Mouse (Mus musculus): ENCODE data around the gene Izumo4. TPM values are rescaled to one million over a fixed set of nuclear protein-coding genes. Genes with fewer than 3 reads are reported as not detected.

Izumo4 gene
- polyA plus RNA-seq, 1 experiment, result 36.3 TPM

GRCm38 (mm10) chr10:80696502-80697392 lies 5.2 kb upstream of the Izumo4 start:
- WGBS, result 60% methylated on average over 12 of the region's 12 CpGs
- Histone ChIP-seq H3K4me1 (ENCODE audit: control insufficient read depth, insufficient read depth, insufficient read length, low read length) (peaks cover 28% of the 10 kb centered on the region), H3K27me3 (ENCODE audit: control insufficient read depth, insufficient read depth, low read length) (no peaks in the 10 kb centered on the region), H3K27ac (ENCODE audit: insufficient read depth, low read depth, low read length) (peak overlapping the region; percentile 88), H3K36me3 (ENCODE audit: control insufficient read depth, insufficient read depth, low read length) (peaks cover 3% of the 10 kb centered on the region; the same call in 1 of the 2 replicates), H3K4me3 (ENCODE audit: low read depth, low read length) (0 out of 2 replicates have a peak overlapping the region, but pooled peaks have one; percentile 12)
- TF ChIP-seq CTCF (IDR thresholded peaks at IDR 0.05; ENCODE audit: extremely low read depth, insufficient read length, insufficient replicate concordance, low read depth, low read length) (no peak), POLR2A (IDR thresholded peaks at IDR 0.05; ENCODE audit: low read depth, low read length) (no peak)

DNA sequence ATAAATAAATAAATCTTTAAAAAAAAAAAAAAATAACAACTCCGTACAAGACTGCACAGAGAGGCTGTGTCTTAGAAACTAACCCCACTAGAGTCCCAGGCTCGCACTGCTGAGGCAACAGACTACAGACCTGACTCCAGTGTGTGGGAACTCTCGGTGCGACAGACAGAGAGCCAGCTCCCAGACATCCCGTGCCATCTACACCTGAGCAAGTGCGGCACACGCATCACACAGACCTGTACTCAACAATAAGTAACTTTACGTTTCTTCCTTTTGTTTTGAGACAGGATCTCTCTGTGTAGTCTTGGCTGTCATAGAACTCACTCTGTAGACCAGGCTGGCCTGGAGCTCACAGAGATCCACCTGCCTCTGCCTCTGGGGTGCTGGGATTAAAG lies 4.6 kb upstream of the Izumo4 start:
- Histone ChIP-seq H3K4me3 (ENCODE audit: low read depth, low read length) (no peak overlapping the region), H3K27me3 (ENCODE audit: control insufficient read depth, insufficient read depth, low read length) (no peaks in the 10 kb centered on the region), H3K36me3 (ENCODE audit: control insufficient read depth, insufficient read depth, low read length) (peaks cover 3% of the 10 kb centered on the region; the same call in 1 of the 2 replicates), H3K4me1 (ENCODE audit: control insufficient read depth, insufficient read depth, insufficient read length, low read length) (peaks cover 27% of the 10 kb centered on the region), H3K27ac (ENCODE audit: insufficient read depth, low read depth, low read length) (no peak overlapping the region)
- WGBS, result 87% methylated on average over 8 of the region's 8 CpGs
- no peak for TF ChIP-seq POLR2A (IDR thresholded peaks at IDR 0.05; ENCODE audit: low read depth, low read length)
- no peak for TF ChIP-seq CTCF (IDR thresholded peaks at IDR 0.05; ENCODE audit: extremely low read depth, insufficient read length, insufficient replicate concordance, low read depth, low read length)

DNA sequence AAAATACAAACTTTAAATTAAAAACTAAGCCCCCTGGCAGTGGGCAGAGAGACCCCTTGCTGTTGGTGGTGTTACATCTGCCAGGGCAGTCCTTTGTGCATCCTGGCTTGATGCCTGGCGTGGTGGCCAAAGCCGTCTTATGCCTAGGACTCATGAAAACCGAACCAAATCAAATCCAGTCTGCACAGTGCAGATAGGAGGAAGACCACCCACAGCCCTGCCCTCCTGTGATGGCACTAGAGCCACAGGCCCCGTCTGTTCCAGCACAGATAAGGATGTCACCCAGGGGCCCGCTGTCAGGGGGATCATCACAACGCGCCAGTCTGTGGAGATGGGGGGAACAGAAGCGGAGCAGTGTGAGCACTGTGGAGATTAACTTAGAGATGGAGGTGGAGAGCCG lies 4.2 kb upstream of the Izumo4 start:
- Histone ChIP-seq H3K4me1 (ENCODE audit: control insufficient read depth, insufficient read depth, insufficient read length, low read length) (peaks cover 25% of the 10 kb centered on the region), H3K27me3 (ENCODE audit: control insufficient read depth, insufficient read depth, low read length) (no peaks in the 10 kb centered on the region), H3K36me3 (ENCODE audit: control insufficient read depth, insufficient read depth, low read length) (peaks cover 3% of the 10 kb centered on the region; the same call in 1 of the 2 replicates), H3K4me3 (ENCODE audit: low read depth, low read length) (0 out of 2 replicates have a peak overlapping the region, but pooled peaks have one; percentile 1), H3K27ac (ENCODE audit: insufficient read depth, low read depth, low read length) (peak overlapping the region; percentile 32; the same call in 1 of the 2 replicates)
- TF ChIP-seq CTCF (IDR thresholded peaks at IDR 0.05; ENCODE audit: extremely low read depth, insufficient read length, insufficient replicate concordance, low read depth, low read length) (no peak), POLR2A (IDR thresholded peaks at IDR 0.05; ENCODE audit: low read depth, low read length) (no peak)
- WGBS, result 86% methylated on average over 9 of the region's 9 CpGs

DNA sequence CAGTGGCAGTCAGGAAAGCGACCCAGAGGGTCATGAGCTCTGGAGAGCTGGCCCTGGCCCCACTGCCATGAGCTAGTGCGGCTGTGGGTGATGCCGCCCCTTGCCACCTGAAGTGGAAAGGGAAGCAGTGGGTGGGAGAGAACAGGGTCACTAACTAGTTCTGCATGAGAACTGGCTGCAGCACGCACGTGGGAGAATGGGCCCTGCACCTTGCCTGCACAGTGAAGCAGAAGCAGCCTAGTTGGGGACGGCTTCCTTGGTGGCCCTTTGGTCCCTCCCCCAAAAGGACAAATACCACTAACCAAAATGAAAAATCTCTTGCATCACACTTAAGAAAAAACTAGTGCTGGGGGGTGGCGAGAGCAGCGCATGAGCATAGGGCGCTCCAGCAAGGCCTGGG lies 3.4 kb upstream of the Izumo4 start:
- peak overlapping the region; percentile 21 for H3K4me3 ChIP-seq (ENCODE audit: low read depth, low read length)
- WGBS, result 83% methylated on average over 9 of the region's 9 CpGs
- peaks cover 28% of the 10 kb centered on the region for H3K4me1 ChIP-seq (ENCODE audit: control insufficient read depth, insufficient read depth, insufficient read length, low read length)
- no peaks in the 10 kb centered on the region for H3K27me3 ChIP-seq (ENCODE audit: control insufficient read depth, insufficient read depth, low read length)
- TF ChIP-seq CTCF (IDR thresholded peaks at IDR 0.05; ENCODE audit: extremely low read depth, insufficient read length, insufficient replicate concordance, low read depth, low read length) (no peak), POLR2A (IDR thresholded peaks at IDR 0.05; ENCODE audit: low read depth, low read length) (no peak)
- H3K27ac ChIP-seq (ENCODE audit: insufficient read depth, low read depth, low read length), result peak overlapping the region; percentile 32
- H3K36me3 ChIP-seq (ENCODE audit: control insufficient read depth, insufficient read depth, low read length), result peaks cover 3% of the 10 kb centered on the region; the same call in 1 of the 2 replicates

GRCm38 (mm10) chr10:80700038-80700504 lies 1.9 kb upstream of the Izumo4 start:
- H3K4me3 ChIP-seq (ENCODE audit: low read depth, low read length), result peak overlapping the region; percentile 32
- no peak for TF ChIP-seq CTCF (IDR thresholded peaks at IDR 0.05; ENCODE audit: extremely low read depth, insufficient read length, insufficient replicate concordance, low read depth, low read length)
- TF ChIP-seq POLR2A (IDR thresholded peaks at IDR 0.05; ENCODE audit: low read depth, low read length), result no peak
- H3K27ac ChIP-seq (ENCODE audit: insufficient read depth, low read depth, low read length), result peak overlapping the region; percentile 34
- 76% methylated on average over 7 of the region's 7 CpGs for WGBS
- peaks cover 19% of the 10 kb centered on the region for H3K4me1 ChIP-seq (ENCODE audit: control insufficient read depth, insufficient read depth, insufficient read length, low read length)
- no peaks in the 10 kb centered on the region for H3K27me3 ChIP-seq (ENCODE audit: control insufficient read depth, insufficient read depth, low read length)
- no peaks in the 10 kb centered on the region for H3K36me3 ChIP-seq (ENCODE audit: control insufficient read depth, insufficient read depth, low read length)

- WGBS, result 35% methylated on average over 4 of the region's 4 CpGs
- no peaks in the 10 kb centered on the region for H3K36me3 ChIP-seq (ENCODE audit: control insufficient read depth, insufficient read depth, low read length)
- peak overlapping the region; percentile 74; the same call in 1 of the 2 replicates for H3K4me3 ChIP-seq (ENCODE audit: low read depth, low read length)
- no peak for TF ChIP-seq CTCF (IDR thresholded peaks at IDR 0.05; ENCODE audit: extremely low read depth, insufficient read length, insufficient replicate concordance, low read depth, low read length)
- TF ChIP-seq POLR2A (IDR thresholded peaks at IDR 0.05; ENCODE audit: low read depth, low read length), result no peak
- H3K4me1 ChIP-seq (ENCODE audit: control insufficient read depth, insufficient read depth, insufficient read length, low read length), result peaks cover 19% of the 10 kb centered on the region
- peak overlapping the region; percentile 82 for H3K27ac ChIP-seq (ENCODE audit: insufficient read depth, low read depth, low read length)
- no peaks in the 10 kb centered on the region for H3K27me3 ChIP-seq (ENCODE audit: control insufficient read depth, insufficient read depth, low read length)
Observed at GRCm38 (mm10) chr10:80700732-80701131, 1.3 kb upstream of the Izumo4 start.

Data from small intestine, adult 2 months (tissue).